Mouse (Mus musculus) mouse trophoblast stem cell (cell line): ENCODE measurements around the gene Capn11.

Experiments used
- in situ Hi-C, 2 experiments: fragments of 300-500 bp; cut with MseI, MboI; formaldehyde crosslinking; loops; 2 replicates in 1 of 2; 3 replicates in 1 of 2; pipeline ENCODE4 v1.15.1; 2025

The Capn11 gene

GRCm38 (mm10) chr17:45582715-45583355 is 76.3 kb downstream of the Capn11 start:
- in situ Hi-C loops, result no loop called here

GRCm38 (mm10) chr17:45582188-45582587 is 76.9 kb downstream of the Capn11 start:
- in situ Hi-C loops, result no loop called here

- in situ Hi-C loops, result no loop called here
Observed at GRCm38 (mm10) chr17:45581567-45581983, 77.5 kb downstream of the Capn11 start.

- in situ Hi-C loops, result no loop called here
Observed at GRCm38 (mm10) chr17:45580958-45581477, 78.1 kb downstream of the Capn11 start.
